Mouse (Mus musculus): ENCODE data around the gene Cactin. TPM values are rescaled to one million over a fixed set of nuclear protein-coding genes. Genes with fewer than 3 reads are reported as not detected.
A peak's percentile ranks its signal among the peaks of the same experiment; 100 is the strongest.

Cactin gene
- polyA plus RNA-seq, 1 experiment from 2014 or later: 36.6 TPM

DNA sequence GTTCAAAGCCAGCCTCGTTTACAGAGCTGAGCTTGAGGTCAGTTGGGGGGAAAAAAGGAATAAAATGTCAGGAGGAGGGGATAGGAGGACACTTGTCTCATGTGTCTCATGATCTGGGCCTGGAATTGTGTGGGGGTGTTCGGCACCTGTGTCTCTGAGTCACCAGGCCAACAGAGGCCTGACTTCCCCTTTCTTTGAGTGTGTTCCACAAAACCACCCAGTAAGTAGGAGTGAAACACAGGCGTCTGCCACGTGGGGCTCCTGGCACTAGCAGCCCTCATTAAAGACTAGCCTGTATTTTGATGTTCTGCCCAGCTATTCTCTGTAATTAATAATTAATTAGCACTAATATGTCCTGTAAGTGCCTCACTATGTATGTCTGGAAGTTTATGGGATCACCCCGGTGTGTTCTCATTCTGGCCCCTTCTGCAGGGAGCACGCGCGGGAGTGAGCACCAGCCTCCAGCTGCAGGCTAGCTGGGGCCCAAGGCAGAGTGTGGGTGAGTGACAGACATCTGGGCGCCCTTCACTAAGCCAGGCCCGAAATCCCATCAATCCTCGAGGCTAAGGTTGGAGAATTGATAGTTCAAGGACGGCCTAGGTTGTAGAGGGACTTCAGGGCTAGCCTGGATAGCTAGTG lies 35.6 kb downstream of the Cactin start:
- 52% methylated on average over 12 of the region's 12 CpGs for WGBS
- H3K4me1 ChIP-seq (replicated peaks; ENCODE audit: control insufficient read depth, insufficient read depth, low read length): peaks cover 27% of the 10 kb centered on the region
- H3K27me3 ChIP-seq (ENCODE audit: control insufficient read depth, insufficient read depth, low read depth, low read length): no peaks in the 10 kb centered on the region
- no peaks in the 10 kb centered on the region for H3K36me3 ChIP-seq (ENCODE audit: control insufficient read depth, insufficient read depth, low read length)
- H3K4me2 ChIP-seq (ENCODE audit: low read depth, low read length): peak overlapping the region; percentile 99
- ATAC-seq (ENCODE audit: low read depth): no peak
- no peaks in the 10 kb centered on the region for H3K9me3 ChIP-seq (ENCODE audit: control insufficient read depth, low read length)
- H3K27ac ChIP-seq (ENCODE audit: low read length): no peak overlapping the region
- no peak overlapping the region; the same call in 1 of the 2 replicates for H3K4me3 ChIP-seq (ENCODE audit: low read length)
- H3K9ac ChIP-seq (ENCODE audit: low read length): no peak overlapping the region

GRCm38 (mm10) chr10:81356991-81357844 lies 36.3 kb downstream of the Cactin start, which contains the start of gene Mfsd12:
Gene Mfsd12 (plus strand): TSS chr10:81357491.
- Histone ChIP-seq H3K4me3 (ENCODE audit: low read length) (peak within 1 kb of the TSS; percentile 84), H3K4me2 (ENCODE audit: low read depth, low read length) (peak within 1 kb of the TSS; percentile 99), H3K9me3 (ENCODE audit: control insufficient read depth, low read length) (no peaks in the 10 kb centered on the region), H3K4me1 (replicated peaks; ENCODE audit: control insufficient read depth, insufficient read depth, low read length) (peaks cover 26% of the 10 kb centered on the region), H3K9ac (ENCODE audit: low read length) (peak within 1 kb of the TSS; percentile 89), H3K27ac (ENCODE audit: low read length) (peak within 1 kb of the TSS; percentile 48), H3K27me3 (ENCODE audit: control insufficient read depth, insufficient read depth, low read depth, low read length) (no peaks in the 10 kb centered on the region), H3K36me3 (ENCODE audit: control insufficient read depth, insufficient read depth, low read length) (no peaks in the 10 kb centered on the region)
- ATAC-seq (ENCODE audit: low read depth): peak; percentile 92
- 2% methylated on average over 77 of the region's 79 CpGs for WGBS

DNA sequence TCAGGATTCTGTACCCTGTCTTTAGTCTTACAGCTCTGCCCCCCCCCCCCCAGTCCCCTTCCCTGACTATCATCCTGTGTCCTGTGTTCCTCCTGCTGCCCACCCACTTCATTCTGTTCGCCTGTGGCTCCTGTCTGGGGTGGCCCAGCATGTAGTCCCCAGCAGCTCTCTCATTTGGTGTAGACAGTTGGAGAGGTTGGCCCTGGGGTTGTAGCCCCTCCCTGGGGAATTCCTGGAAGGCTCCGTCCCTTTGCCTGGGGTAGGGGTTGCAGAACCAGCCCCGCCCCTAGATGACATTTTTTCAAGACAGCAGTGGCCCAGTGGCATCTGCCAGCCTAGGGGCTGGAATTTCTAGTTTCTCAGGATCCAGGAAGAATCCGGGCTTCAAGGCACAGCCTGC lies 37.3 kb downstream of the Cactin start:
- peak overlapping the region; percentile 48; the same call in 1 of the 2 replicates for H3K27ac ChIP-seq (ENCODE audit: low read length)

DNA sequence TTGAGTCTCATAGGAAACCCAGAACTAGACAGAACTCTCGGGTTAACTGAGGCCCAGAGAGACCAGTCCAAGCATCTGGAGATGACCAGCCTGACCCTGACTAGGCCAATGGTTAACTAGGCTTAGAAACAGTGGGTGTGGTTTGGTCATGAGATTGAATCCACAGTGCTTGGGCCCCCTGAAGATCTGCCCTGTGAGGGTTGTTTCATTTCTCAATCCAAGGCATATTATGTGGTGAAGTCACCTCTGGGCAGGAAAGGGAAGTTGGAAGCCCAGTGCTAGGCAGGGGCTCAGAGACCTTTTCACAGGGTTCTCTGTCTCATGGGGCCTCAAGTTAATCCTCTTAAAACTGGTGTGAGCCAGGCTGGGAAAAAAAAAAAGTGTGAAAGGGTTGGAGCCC lies 37.9 kb downstream of the Cactin start:
- H3K4me2 ChIP-seq (ENCODE audit: low read depth, low read length): peak overlapping the region; percentile 99
- peak overlapping the region; percentile 84 for H3K4me3 ChIP-seq (ENCODE audit: low read length)
- peak overlapping the region; percentile 27; the same call in 1 of the 2 replicates for H3K9ac ChIP-seq (ENCODE audit: low read length)
- ATAC-seq (ENCODE audit: low read depth): no peak
- 59% methylated on average over 1 of the region's 1 CpGs for WGBS
- H3K36me3 ChIP-seq (ENCODE audit: control insufficient read depth, insufficient read depth, low read length): no peaks in the 10 kb centered on the region
- H3K27me3 ChIP-seq (ENCODE audit: control insufficient read depth, insufficient read depth, low read depth, low read length): peaks cover 5% of the 10 kb centered on the region; the same call in 1 of the 2 replicates
- H3K9me3 ChIP-seq (ENCODE audit: control insufficient read depth, low read length): no peaks in the 10 kb centered on the region
- H3K4me1 ChIP-seq (replicated peaks; ENCODE audit: control insufficient read depth, insufficient read depth, low read length): peaks cover 40% of the 10 kb centered on the region
- H3K27ac ChIP-seq (ENCODE audit: low read length): peak overlapping the region; percentile 1; the same call in 1 of the 2 replicates

More for the DNA sequence above, 37.3 kb downstream of the Cactin start:
- peak overlapping the region; percentile 99 for H3K4me2 ChIP-seq (ENCODE audit: low read depth, low read length)
- no peak for ATAC-seq (ENCODE audit: low read depth)
- no peaks in the 10 kb centered on the region; the same call in 1 of the 2 replicates for H3K27me3 ChIP-seq (ENCODE audit: control insufficient read depth, insufficient read depth, low read depth, low read length)
- no peaks in the 10 kb centered on the region for H3K9me3 ChIP-seq (ENCODE audit: control insufficient read depth, low read length)
- H3K36me3 ChIP-seq (ENCODE audit: control insufficient read depth, insufficient read depth, low read length): no peaks in the 10 kb centered on the region
- WGBS: 21% methylated on average over 4 of the region's 4 CpGs
- peak overlapping the region; percentile 89 for H3K9ac ChIP-seq (ENCODE audit: low read length)
- peak overlapping the region; percentile 84 for H3K4me3 ChIP-seq (ENCODE audit: low read length)
- H3K4me1 ChIP-seq (replicated peaks; ENCODE audit: control insufficient read depth, insufficient read depth, low read length): peaks cover 33% of the 10 kb centered on the region

DNA sequence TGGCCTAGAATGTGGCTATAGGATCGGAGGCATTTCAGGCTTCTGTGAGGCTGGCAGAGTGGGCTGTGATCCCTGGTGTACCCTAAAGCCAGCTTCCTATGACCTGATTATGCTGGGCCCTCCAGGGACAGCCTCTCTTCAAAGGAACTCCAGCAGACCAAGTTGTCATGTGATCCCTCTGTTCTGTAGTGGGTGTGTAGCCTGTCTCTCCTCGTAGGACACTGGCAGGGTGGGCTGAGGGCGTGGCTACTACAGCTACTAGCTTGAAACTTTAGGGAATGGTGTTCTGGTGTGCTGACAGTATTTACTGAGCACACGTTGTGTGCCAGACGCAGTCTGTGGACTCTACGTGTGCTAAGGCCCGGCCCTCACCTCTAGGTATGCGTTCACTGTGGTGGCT lies 39.8 kb downstream of the Cactin start:
- Histone ChIP-seq H3K4me3 (ENCODE audit: low read length) (no peak overlapping the region), H3K9me3 (ENCODE audit: control insufficient read depth, low read length) (no peaks in the 10 kb centered on the region), H3K4me2 (ENCODE audit: low read depth, low read length) (no peak overlapping the region), H3K36me3 (ENCODE audit: control insufficient read depth, insufficient read depth, low read length) (no peaks in the 10 kb centered on the region), H3K4me1 (replicated peaks; ENCODE audit: control insufficient read depth, insufficient read depth, low read length) (peaks cover 58% of the 10 kb centered on the region), H3K27ac (ENCODE audit: low read length) (peak overlapping the region; percentile 67), H3K9ac (ENCODE audit: low read length) (peak overlapping the region; percentile 49), H3K27me3 (ENCODE audit: control insufficient read depth, insufficient read depth, low read depth, low read length) (peaks cover 6% of the 10 kb centered on the region)
- WGBS: 58% methylated on average over 8 of the region's 8 CpGs
- ATAC-seq (ENCODE audit: low read depth): no peak

DNA sequence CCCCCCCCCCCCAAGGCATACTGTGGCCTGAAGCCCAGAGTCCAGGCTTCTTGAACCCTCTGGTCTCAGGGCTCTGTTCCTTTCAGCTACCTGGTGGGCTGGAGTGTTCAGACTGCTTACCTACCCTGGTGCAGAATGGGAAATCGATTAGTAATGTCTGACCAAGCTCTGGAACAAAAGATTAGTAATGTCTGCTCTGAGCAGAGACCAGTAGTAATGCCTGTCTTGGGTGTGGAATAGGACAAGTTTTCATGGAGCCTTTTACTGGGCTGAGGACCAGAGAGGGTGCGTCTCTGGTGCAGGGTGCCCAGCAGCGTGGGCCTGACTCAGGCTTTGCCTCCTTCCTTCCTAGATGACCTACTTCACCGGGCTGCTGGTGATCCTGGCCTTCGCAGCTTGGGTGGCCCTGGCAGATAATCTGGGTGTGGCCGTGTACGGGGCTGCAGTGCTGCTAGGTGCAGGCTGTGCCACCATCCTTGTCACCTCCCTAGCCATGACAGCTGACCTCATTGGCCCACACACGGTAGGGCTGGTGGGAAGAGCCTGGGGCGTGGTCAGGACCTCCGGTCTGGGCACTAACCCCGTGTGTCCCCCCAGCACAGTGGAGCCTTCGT lies 41.5 kb downstream of the Cactin start:
- ATAC-seq (ENCODE audit: low read depth): peak; percentile 8
- Histone ChIP-seq H3K9me3 (ENCODE audit: control insufficient read depth, low read length) (no peaks in the 10 kb centered on the region), H3K9ac (ENCODE audit: low read length) (peak overlapping the region; percentile 49), H3K4me1 (replicated peaks; ENCODE audit: control insufficient read depth, insufficient read depth, low read length) (peaks cover 62% of the 10 kb centered on the region), H3K36me3 (ENCODE audit: control insufficient read depth, insufficient read depth, low read length) (peaks cover 8% of the 10 kb centered on the region), H3K27me3 (ENCODE audit: control insufficient read depth, insufficient read depth, low read depth, low read length) (peaks cover 6% of the 10 kb centered on the region), H3K4me2 (ENCODE audit: low read depth, low read length) (peak overlapping the region; percentile 60), H3K27ac (ENCODE audit: low read length) (peak overlapping the region; percentile 90), H3K4me3 (ENCODE audit: low read length) (no peak overlapping the region)
- WGBS: 51% methylated on average over 12 of the region's 12 CpGs

DNA sequence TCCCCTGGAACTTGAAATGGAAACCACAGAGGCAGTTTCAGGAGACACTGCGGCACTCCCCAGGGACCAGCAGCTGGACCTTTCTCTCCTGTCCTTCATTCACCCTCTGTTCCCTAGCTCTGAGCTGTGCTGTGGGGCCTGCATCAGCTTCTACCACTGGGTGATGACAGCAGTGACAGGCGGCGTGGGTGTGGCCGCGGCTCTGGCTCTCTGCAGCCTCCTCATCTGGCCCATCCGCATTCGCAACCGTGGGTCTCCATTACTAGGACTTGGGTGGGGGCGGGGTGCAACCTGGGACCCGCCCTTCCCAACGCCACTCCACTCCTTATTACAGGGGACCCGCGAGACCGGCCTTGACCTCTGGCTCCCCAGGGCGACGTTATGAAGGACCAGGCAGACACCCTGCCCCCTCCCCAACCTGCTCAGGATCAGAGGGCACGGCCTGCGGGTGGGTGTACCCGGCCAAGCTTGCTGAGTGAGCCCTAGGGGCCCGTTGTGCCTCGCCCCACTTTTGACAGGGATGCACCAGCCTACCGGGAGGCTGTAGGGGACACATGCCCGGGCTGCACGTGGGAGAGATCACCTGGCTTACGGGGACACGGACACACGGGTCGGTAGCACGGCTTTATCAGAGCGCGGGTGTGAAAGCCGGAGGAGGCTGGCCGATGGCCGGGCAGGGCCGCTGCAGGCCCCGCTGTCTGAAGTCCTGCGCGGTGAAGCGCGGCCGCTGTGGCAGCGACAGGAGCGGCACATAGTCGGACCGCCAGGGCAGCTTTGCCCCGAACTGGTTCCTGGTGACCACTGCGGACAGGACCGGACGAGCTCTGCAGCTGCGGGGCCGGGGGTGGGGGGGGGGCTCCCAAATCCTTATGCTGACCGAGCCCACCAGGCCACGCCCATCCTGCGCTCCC lies 42.8 kb downstream of the Cactin start:
- peaks cover 53% of the 10 kb centered on the region for H3K4me1 ChIP-seq (replicated peaks; ENCODE audit: control insufficient read depth, insufficient read depth, low read length)
- 0 out of 2 replicates have a peak, but pooled peaks have one; percentile 6 for ATAC-seq (ENCODE audit: low read depth)
- 11% methylated on average over 54 of the region's 54 CpGs for WGBS

DNA sequence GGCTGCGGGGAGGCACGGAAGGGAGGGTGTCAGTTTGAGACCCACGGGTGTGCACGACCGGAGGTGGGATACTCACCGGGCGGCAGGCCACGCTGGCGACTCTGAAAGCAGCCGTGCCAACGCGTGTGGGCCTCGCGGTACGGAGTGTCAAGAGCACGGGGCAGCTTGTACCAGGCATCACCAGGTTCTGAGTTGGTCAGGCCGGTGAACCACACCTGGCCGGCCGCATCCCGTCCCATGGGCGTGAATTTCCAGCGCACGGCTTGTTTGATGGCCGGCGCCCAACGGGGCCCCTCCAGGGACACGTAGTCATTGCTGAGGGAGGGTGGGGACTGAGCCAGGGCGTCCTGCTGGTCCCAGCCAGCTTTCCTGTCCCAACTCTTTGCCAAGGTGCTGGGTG lies 43.8 kb downstream of the Cactin start:
- WGBS: 9% methylated on average over 28 of the region's 28 CpGs
- peak overlapping the region; percentile 60 for H3K4me2 ChIP-seq (ENCODE audit: low read depth, low read length)
- H3K27me3 ChIP-seq (ENCODE audit: control insufficient read depth, insufficient read depth, low read depth, low read length): peaks cover 6% of the 10 kb centered on the region
- H3K27ac ChIP-seq (ENCODE audit: low read length): peak overlapping the region; percentile 37; the same call in 1 of the 2 replicates
- peak overlapping the region; percentile 34 for H3K4me3 ChIP-seq (ENCODE audit: low read length)
- H3K9me3 ChIP-seq (ENCODE audit: control insufficient read depth, low read length): no peaks in the 10 kb centered on the region
- peak overlapping the region; percentile 64 for H3K9ac ChIP-seq (ENCODE audit: low read length)
- peaks cover 29% of the 10 kb centered on the region for H3K36me3 ChIP-seq (ENCODE audit: control insufficient read depth, insufficient read depth, low read length)
- H3K4me1 ChIP-seq (replicated peaks; ENCODE audit: control insufficient read depth, insufficient read depth, low read length): peaks cover 45% of the 10 kb centered on the region
- peak; percentile 1; the same call in 1 of the 2 replicates for ATAC-seq (ENCODE audit: low read depth)

More for the DNA sequence above, 42.8 kb downstream of the Cactin start:
- Histone ChIP-seq H3K9ac (ENCODE audit: low read length) (peak overlapping the region; percentile 64), H3K4me2 (ENCODE audit: low read depth, low read length) (peak overlapping the region; percentile 60), H3K27me3 (ENCODE audit: control insufficient read depth, insufficient read depth, low read depth, low read length) (peaks cover 6% of the 10 kb centered on the region), H3K9me3 (ENCODE audit: control insufficient read depth, low read length) (no peaks in the 10 kb centered on the region), H3K4me3 (ENCODE audit: low read length) (peak overlapping the region; percentile 34), H3K36me3 (ENCODE audit: control insufficient read depth, insufficient read depth, low read length) (peaks cover 20% of the 10 kb centered on the region), H3K27ac (ENCODE audit: low read length) (peak overlapping the region; percentile 90)
